Mouse (Mus musculus) liver, postnatal 0 days (tissue): ENCODE results near the gene Gucd1. TPM values are rescaled to one million over a fixed set of nuclear protein-coding genes. Genes with fewer than 3 reads are reported as not detected.
"Not testable (repeated sequence)": the region's sequence is repeated elsewhere in the genome, so short reads cannot be mapped to it uniquely, and the experiment has no call there.

Source experiments
- ATAC-seq: fragments of 200-750 bp; cut with Nextera tagmentation; 2 replicates; pipeline ENCODE4 v1.8.0; 2017; ENCODE audit warnings: mild to moderate bottlenecking, moderate library complexity
- DNase-seq: peaks from one replicate; pipeline ENCODE4 v3.0.0-alpha.2; 2016
- H3K27ac ChIP-seq: fragments of 300-500 bp; sonication (generic); 2 replicates; pipeline ENCODE4 v1.5.1; 2014; ENCODE audit warnings: antibody characterized with exemption, moderate library complexity, mild to moderate bottlenecking, low read depth
- H3K27me3 ChIP-seq: fragments of 300-500 bp; sonication (generic); 2 replicates; pipeline ENCODE4 v1.6.1; 2014; ENCODE audit warnings: low read length, control low read depth, mixed read lengths; ENCODE audit not compliant: insufficient read depth
- H3K36me3 ChIP-seq: fragments of 300-500 bp; sonication (generic); replicated peaks from 2 replicates; pipeline ENCODE4 v1.6.1; 2014; ENCODE audit warnings: mild to moderate bottlenecking, control low read depth, low read length, moderate library complexity, mixed read lengths; ENCODE audit not compliant: insufficient read depth
- H3K4me1 ChIP-seq: fragments of 300-500 bp; sonication (generic); 2 replicates; pipeline ENCODE4 v1.6.1; 2014; ENCODE audit warnings: antibody characterized with exemption, mild to moderate bottlenecking, control low read depth; ENCODE audit not compliant: insufficient read depth
- H3K4me2 ChIP-seq: fragments of 300-500 bp; sonication (generic); 2 replicates; pipeline ENCODE4 v1.6.1; 2014; ENCODE audit warnings: low read depth, mild to moderate bottlenecking, low read length, moderate library complexity, mixed read lengths
- H3K4me3 ChIP-seq: fragments of 300-500 bp; sonication (generic); 2 replicates; pipeline ENCODE4 v1.5.1; 2014; ENCODE audit warnings: low read depth, low read length
- H3K9ac ChIP-seq: fragments of 300-500 bp; sonication (generic); replicated peaks from 2 replicates; pipeline ENCODE4 v1.6.1; 2014; ENCODE audit warnings: mild to moderate bottlenecking, moderate library complexity
- H3K9me3 ChIP-seq: fragments of 300-500 bp; sonication (generic); 2 replicates; pipeline ENCODE4 v1.6.1; 2016; ENCODE audit warnings: mild to moderate bottlenecking, control low read depth, low read length, mixed read lengths
- CTCF ChIP-seq: sonication (generic); IDR thresholded peaks from 2 replicates; pipeline ENCODE4 v1.5.1; 2016; ENCODE audit warnings: antibody characterized with exemption, low read depth
- EP300 ChIP-seq: IDR thresholded peaks from 2 replicates; pipeline ENCODE4 v1.6.1; 2016; ENCODE audit warnings: antibody characterized with exemption, low read depth, mild to moderate bottlenecking
- WGBS: fragments of 180-500 bp; shearing (Covaris S2); extraction: QIAGEN DNeasy Blood & Tissue Kit; methylation state at CpG from one replicate; pipeline ENCODE4 v1.1.7; 2014; ENCODE audit not compliant: insufficient replicate concordance; 5-methylcytosine and 5-hydroxymethylcytosine counted together
- polyA plus RNA-seq: library from polyadenylated mRNA; unstranded; fragments of >200 nt; fragmentation: Nextera tagmentation; extraction: Ambion mirVana; gene quantifications from 2 replicates; pipeline ENCODE4 v1.2.1, GENCODE M21; 2015

The Gucd1 gene
- polyA plus RNA-seq, 1 experiment from 2014 or later, result 45.6 TPM

- no peak for ATAC-seq
- Histone ChIP-seq H3K27me3 (no peaks in the 10 kb centered on the region), H3K4me2 (no peak overlapping the region), H3K36me3 (peaks cover 68% of the 10 kb centered on the region), H3K4me3 (no peak overlapping the region), H3K9ac (no peak overlapping the region), H3K9me3 (no peaks in the 10 kb centered on the region), H3K27ac (no peak overlapping the region), H3K4me1 (peaks cover 35% of the 10 kb centered on the region)
- no peak for DNase-seq
- TF ChIP-seq CTCF, result no peak
- no peak for TF ChIP-seq EP300
- WGBS, result 90% methylated on average over 7 of the region's 7 CpGs
These were observed 5.9 kb downstream of the Gucd1 start for GRCm38 (mm10) chr10:75511897-75512296.

- peaks cover 75% of the 10 kb centered on the region for H3K36me3 ChIP-seq
- WGBS, result 93% methylated on average over 9 of the region's 9 CpGs
- TF ChIP-seq CTCF (no peak), EP300 (no peak)
- DNase-seq (no peak), ATAC-seq (no peak)
- H3K4me2 ChIP-seq, result no peak overlapping the region
- no peak overlapping the region for H3K9ac ChIP-seq
- H3K27me3 ChIP-seq, result no peaks in the 10 kb centered on the region
- H3K27ac ChIP-seq, result no peak overlapping the region
- no peak overlapping the region for H3K4me3 ChIP-seq
- peaks cover 35% of the 10 kb centered on the region for H3K4me1 ChIP-seq
- H3K9me3 ChIP-seq, result no peaks in the 10 kb centered on the region
These were observed 6.7 kb downstream of the Gucd1 start for GRCm38 (mm10) chr10:75511060-75511459.

- Histone ChIP-seq H3K9ac (no peak overlapping the region), H3K4me1 (peaks cover 29% of the 10 kb centered on the region), H3K9me3 (no peaks in the 10 kb centered on the region), H3K36me3 (peaks cover 75% of the 10 kb centered on the region), H3K27me3 (no peaks in the 10 kb centered on the region), H3K27ac (no peak overlapping the region), H3K4me2 (no peak overlapping the region), H3K4me3 (no peak overlapping the region)
- DNase-seq (no peak), ATAC-seq (no peak)
- 97% methylated on average over 7 of the region's 7 CpGs for WGBS
- TF ChIP-seq CTCF, result no peak
- TF ChIP-seq EP300, result no peak
These were observed 7.3 kb downstream of the Gucd1 start for GRCm38 (mm10) chr10:75510446-75510845.

- Histone ChIP-seq H3K27ac (0 out of 2 replicates have a peak overlapping the region, but pooled peaks have one; percentile 12), H3K36me3 (peaks cover 51% of the 10 kb centered on the region), H3K4me1 (peaks cover 18% of the 10 kb centered on the region)
- not testable (repeated sequence) for DNase-seq, H3K9ac ChIP-seq, H3K9me3 ChIP-seq, H3K27me3 ChIP-seq, ATAC-seq, H3K4me2 ChIP-seq, H3K4me3 ChIP-seq
- WGBS, result 85% methylated on average over 3 of the region's 3 CpGs
These were observed 11.8 kb downstream of the Gucd1 start for GRCm38 (mm10) chr10:75505928-75506327.

- H3K27me3 ChIP-seq, result no peaks in the 10 kb centered on the region
- 38% methylated on average over 3 of the region's 3 CpGs for WGBS
- H3K27ac ChIP-seq, result peak overlapping the region; percentile 71
- no peak overlapping the region for H3K4me3 ChIP-seq
- H3K9ac ChIP-seq, result no peak overlapping the region
- peak overlapping the region; percentile 30 for H3K4me2 ChIP-seq
- H3K36me3 ChIP-seq, result peaks cover 43% of the 10 kb centered on the region
- TF ChIP-seq CTCF (no peak), EP300 (no peak; the same call in 1 of the 2 replicates)
- DNase-seq (no peak), ATAC-seq (peak; percentile 22; the same call in 1 of the 2 replicates)
- H3K4me1 ChIP-seq, result peaks cover 24% of the 10 kb centered on the region
- H3K9me3 ChIP-seq, result no peaks in the 10 kb centered on the region
These were observed 12.7 kb downstream of the Gucd1 start for GRCm38 (mm10) chr10:75505130-75505495.

GRCm38 (mm10) chr10:75504234-75505129 is 13.3 kb downstream of the Gucd1 start:
- ATAC-seq (peak; percentile 71), DNase-seq (no peak)
- peak overlapping the region; percentile 30 for H3K4me2 ChIP-seq
- no peaks in the 10 kb centered on the region for H3K9me3 ChIP-seq
- H3K36me3 ChIP-seq, result peaks cover 37% of the 10 kb centered on the region
- H3K4me3 ChIP-seq, result no peak overlapping the region
- H3K27me3 ChIP-seq, result no peaks in the 10 kb centered on the region
- H3K9ac ChIP-seq, result no peak overlapping the region
- 55% methylated on average over 8 of the region's 8 CpGs for WGBS
- TF ChIP-seq EP300 (0 out of 2 replicates have a peak, but pooled peaks have one; percentile 42), CTCF (no peak)
- peaks cover 27% of the 10 kb centered on the region for H3K4me1 ChIP-seq
- H3K27ac ChIP-seq, result peak overlapping the region; percentile 71
